ENCODE assay signal across 8 mouse cellular contexts in the genomic region with DNA sequence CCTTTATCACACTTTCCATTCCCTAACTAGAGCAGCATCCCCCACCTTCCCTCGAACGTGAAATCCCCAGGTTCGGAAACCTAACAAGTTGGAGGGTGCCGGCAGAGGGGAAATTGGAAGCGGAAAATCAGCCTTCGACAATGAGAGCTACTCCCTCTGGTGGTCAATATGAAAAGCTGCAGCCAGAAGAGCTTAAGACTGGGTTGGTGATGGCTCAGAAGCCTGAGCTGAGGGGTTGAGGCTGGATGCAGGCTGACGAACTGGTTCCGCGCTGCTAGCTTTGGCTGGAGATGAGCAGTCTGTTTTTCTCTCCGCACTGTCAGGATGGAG. TPM values are rescaled to one million over a fixed set of nuclear protein-coding genes. Genes with fewer than 3 reads are reported as not detected.
A peak's percentile ranks its signal among the peaks of the same experiment; 100 is the strongest.
DNase-seq lines count a peak whose midpoint lies in the region; ATAC-seq and TF ChIP-seq lines count a peak whose summit lies in the region.

No protein-coding gene starts in this region.

- H3K36me3 ChIP-seq in heart, embryonic 13.5 days: no peaks in the 10 kb centered on the region
- no peaks in the 10 kb centered on the region for H3K36me3 ChIP-seq in kidney, embryonic 16.5 days (ENCODE audit: insufficient read depth, low read length)

- DNase-seq in adrenal gland, postnatal 10 days: peak; percentile 50
- DNase-seq in adrenal gland, postnatal 25 days: no peak
- peak; percentile 27 for DNase-seq in MEL-GATA-1-ER (ENCODE audit: extremely low read depth, low read depth)
- peak; percentile 67 for DNase-seq in lung, postnatal 10 days
- DNase-seq in right cerebral cortex, adult 2 months (ENCODE audit: low spot score in 2 of 2): peak; percentile 35 to 48

- no peak for TF ChIP-seq POLR2A in cortical plate, adult 2 months (IDR thresholded peaks at IDR 0.05; ENCODE audit: extremely low read depth, insufficient read depth, low read length)

- peaks cover 46% of the 10 kb centered on the region for H3K27me3 ChIP-seq in heart, embryonic 13.5 days (replicated peaks)
- H3K27me3 ChIP-seq in kidney, embryonic 16.5 days (ENCODE audit: insufficient read depth, low read length): peaks cover 12% of the 10 kb centered on the region

- TF ChIP-seq CTCF in cortical plate, adult 2 months (IDR thresholded peaks at IDR 0.05; ENCODE audit: extremely low read depth, insufficient read depth, low read length): peak; percentile 79

- peak overlapping the region; percentile 79 for H3K4me2 ChIP-seq in heart, embryonic 13.5 days
- H3K4me2 ChIP-seq in kidney, embryonic 16.5 days (replicated peaks; ENCODE audit: low read depth, low read length): peak overlapping the region; percentile 66

- no peaks in the 10 kb centered on the region; the same call in 1 of the 2 replicates for H3K4me1 ChIP-seq in cortical plate, adult 2 months (ENCODE audit: control insufficient read depth, insufficient read depth, low read length)
- peaks cover 8% of the 10 kb centered on the region for H3K4me1 ChIP-seq in heart, embryonic 13.5 days
- H3K4me1 ChIP-seq in kidney, embryonic 16.5 days (ENCODE audit: insufficient read depth, low read length): peaks cover 7% of the 10 kb centered on the region; the same call in 1 of the 2 replicates

- no peaks in the 10 kb centered on the region for H3K9me3 ChIP-seq in heart, embryonic 13.5 days
- no peaks in the 10 kb centered on the region for H3K9me3 ChIP-seq in kidney, embryonic 16.5 days (ENCODE audit: low read length)

- H3K9ac ChIP-seq in heart, embryonic 13.5 days: peak overlapping the region; percentile 71; the same call in 1 of the 2 replicates
- H3K9ac ChIP-seq in kidney, embryonic 16.5 days (replicated peaks; ENCODE audit: low read length): no peak overlapping the region

- no peak for ATAC-seq in heart, embryonic 13.5 days (ENCODE audit: extremely low read depth, insufficient number of reproducible peaks, low FRiP score, low TSS enrichment)
- peak; percentile 61; the same call in 1 of the 2 replicates for ATAC-seq in kidney, embryonic 16.5 days (ENCODE audit: low FRiP score, low TSS enrichment)

- under 1% methylated on average over 10 of the region's 10 CpGs for WGBS in heart, embryonic 13.5 days
- WGBS in kidney, embryonic 16.5 days: 2% methylated on average over 10 of the region's 10 CpGs

- no peak overlapping the region for H3K27ac ChIP-seq in cortical plate, adult 2 months (ENCODE audit: insufficient read depth, low read length)
- no peak overlapping the region for H3K27ac ChIP-seq in heart, embryonic 13.5 days (replicated peaks)
- no peak overlapping the region for H3K27ac ChIP-seq in kidney, embryonic 16.5 days (ENCODE audit: low read length)

- H3K4me3 ChIP-seq in cortical plate, adult 2 months (ENCODE audit: insufficient read depth, low read length): no peak overlapping the region
- peak overlapping the region; percentile 50 for H3K4me3 ChIP-seq in heart, embryonic 13.5 days
- peak overlapping the region; percentile 47 for H3K4me3 ChIP-seq in kidney, embryonic 16.5 days (ENCODE audit: low read length)

RNA-seq across cellular contexts. Expression of gene Mogat2, which starts 11.1 kb away (rescaled TPM):
- total RNA-seq in adrenal gland, postnatal 10 days (2021): under 1 TPM in 1 of 2 experiments, not detected in 1; 0.39 TPM
- 0.79 and 2.3 TPM in 2 replicates for total RNA-seq in adrenal gland, postnatal 25 days (2021)
- 0.10 TPM in 1 of 2 replicates, not detected in the other for polyA plus RNA-seq in cortical plate, adult 2 months (2012; rRNA removed)
- polyA plus RNA-seq in heart, embryonic 13.5 days (2015; fragmentation: Nextera tagmentation; extraction: Ambion mirVana): 1.3 and 3.5 TPM in 2 replicates
- 12.2 and 14.9 TPM in 2 replicates for polyA plus RNA-seq in kidney, embryonic 16.5 days (2015; fragmentation: Nextera tagmentation; extraction: Ambion mirVana)

RNA-seq across cellular contexts. Expression of gene Map6, which starts 17.7 kb away (rescaled TPM):
- 10 to 100 TPM; 10.4 to 15.6 TPM for total RNA-seq in adrenal gland, postnatal 10 days (2021)
- total RNA-seq in adrenal gland, postnatal 25 days (2021): 6.7 and 8.8 TPM in 2 replicates
- 94.8 and 96.4 TPM in 2 replicates for polyA plus RNA-seq in cortical plate, adult 2 months (2012; rRNA removed)
- 2.5 and 3.2 TPM in 2 replicates for polyA plus RNA-seq in heart, embryonic 13.5 days (2015; fragmentation: Nextera tagmentation; extraction: Ambion mirVana)
- 1.7 and 2.1 TPM in 2 replicates for polyA plus RNA-seq in kidney, embryonic 16.5 days (2015; fragmentation: Nextera tagmentation; extraction: Ambion mirVana)

Comparison
In these comparisons a context has a peak if more than half of its experiments do, and no peak if none do; other contexts are left out.
1. RNA of gene Map6, which starts 17.7 kb away (polyA plus RNA-seq): 94.8 to 96.4 TPM in cortical plate, adult 2 months; 2.5 to 3.2 TPM in heart, embryonic 13.5 days and 1.7 to 2.1 TPM in kidney, embryonic 16.5 days; every median in the first group is over 10 times any median in the second.